Mouse (Mus musculus): Measurements from ENCODE around the gene Cldn6. TPM values are rescaled to one million over a fixed set of nuclear protein-coding genes. Genes with fewer than 3 reads are reported as not detected.

Gene Cldn6
- not detected for polyA plus RNA-seq (2015; fragmentation: Illumina TruSeq; extraction: RNeasy Lipid Tissue Mini Kit (QIAGEN cat#74804); ENCODE audit: low read depth, low replicate concordance)

GRCm38 (mm10) chr17:23679127-23679835, at the start of gene Cldn6:
Gene Cldn6, plus strand, starts transcription at chr17:23679249.

GRCm38 (mm10) chr17:23644613-23645495, 34.2 kb upstream of the Cldn6 start, which contains the start of gene Mmp25:
Gene Mmp25, minus strand, starts transcription at chr17:23645277.

GRCm38 (mm10) chr17:23660117-23660875, 18.8 kb upstream of the Cldn6 start, which contains the start of gene Bicdl2:
Gene Bicdl2, plus strand, starts transcription at chr17:23660506.

GRCm38 (mm10) chr17:23673424-23674073, 5.5 kb upstream of the Cldn6 start, which contains the start of the genes Hcfc1r1 and Thoc6:
Gene Hcfc1r1, plus strand, starts transcription at chr17:23673596.
Gene Thoc6, minus strand, starts transcription at chr17:23673882.

GRCm38 (mm10) chr17:23677236-23677679, 1.8 kb upstream of the Cldn6 start, which contains the start of gene Tnfrsf12a:
Gene Tnfrsf12a, minus strand, starts transcription at chr17:23677468.

GRCm38 (mm10) chr17:23683856-23684672, 5.0 kb downstream of the Cldn6 start, which contains the start of gene Cldn9:
Gene Cldn9, minus strand, starts transcription at chr17:23684026.

GRCm38 (mm10) chr17:23722376-23723125, 43.5 kb downstream of the Cldn6 start, which contains the start of gene 1520401A03Rik:
Gene 1520401A03Rik, minus strand, starts transcription at chr17:23722783.

GRCm38 (mm10) chr17:23725999-23726757, 47.1 kb downstream of the Cldn6 start, which contains the start of gene Pkmyt1:
Gene Pkmyt1, plus strand, starts transcription at chr17:23726336.

Other genes starting within 250 kb of the Cldn6 start
- not detected for gene Vmn2r117, start 199.6 kb upstream of the Cldn6 start, polyA plus RNA-seq (2015; fragmentation: Illumina TruSeq; extraction: RNeasy Lipid Tissue Mini Kit (QIAGEN cat#74804); ENCODE audit: low read depth, low replicate concordance)
- gene Zfp213, start 115.0 kb upstream of the Cldn6 start, polyA plus RNA-seq (2015; fragmentation: Illumina TruSeq; extraction: RNeasy Lipid Tissue Mini Kit (QIAGEN cat#74804); ENCODE audit: low read depth, low replicate concordance) = 5.8 TPM
- 18.1 TPM for gene Zfp13, start 79.8 kb upstream of the Cldn6 start, polyA plus RNA-seq (2015; fragmentation: Illumina TruSeq; extraction: RNeasy Lipid Tissue Mini Kit (QIAGEN cat#74804); ENCODE audit: low read depth, low replicate concordance)
- gene Zscan10, start 78.4 kb upstream of the Cldn6 start, polyA plus RNA-seq (2015; fragmentation: Illumina TruSeq; extraction: RNeasy Lipid Tissue Mini Kit (QIAGEN cat#74804); ENCODE audit: low read depth, low replicate concordance) = not detected
- 0.24 TPM for gene Mmp25, start 34.0 kb upstream of the Cldn6 start, polyA plus RNA-seq (2015; fragmentation: Illumina TruSeq; extraction: RNeasy Lipid Tissue Mini Kit (QIAGEN cat#74804); ENCODE audit: low read depth, low replicate concordance)
- gene Bicdl2, start 18.7 kb upstream of the Cldn6 start, polyA plus RNA-seq (2015; fragmentation: Illumina TruSeq; extraction: RNeasy Lipid Tissue Mini Kit (QIAGEN cat#74804); ENCODE audit: low read depth, low replicate concordance) = not detected
- gene Hcfc1r1, start 5.7 kb upstream of the Cldn6 start, polyA plus RNA-seq (2015; fragmentation: Illumina TruSeq; extraction: RNeasy Lipid Tissue Mini Kit (QIAGEN cat#74804); ENCODE audit: low read depth, low replicate concordance) = 211 TPM
- gene Thoc6, start 5.4 kb upstream of the Cldn6 start, polyA plus RNA-seq (2015; fragmentation: Illumina TruSeq; extraction: RNeasy Lipid Tissue Mini Kit (QIAGEN cat#74804); ENCODE audit: low read depth, low replicate concordance) = 9.6 TPM
- gene Tnfrsf12a, start 1.8 kb upstream of the Cldn6 start, polyA plus RNA-seq (2015; fragmentation: Illumina TruSeq; extraction: RNeasy Lipid Tissue Mini Kit (QIAGEN cat#74804); ENCODE audit: low read depth, low replicate concordance) = 14.9 TPM
- gene Cldn9, start 4.8 kb downstream of the Cldn6 start, polyA plus RNA-seq (2015; fragmentation: Illumina TruSeq; extraction: RNeasy Lipid Tissue Mini Kit (QIAGEN cat#74804); ENCODE audit: low read depth, low replicate concordance) = 0.31 TPM
- gene 1520401A03Rik, start 43.5 kb downstream of the Cldn6 start, polyA plus RNA-seq (2015; fragmentation: Illumina TruSeq; extraction: RNeasy Lipid Tissue Mini Kit (QIAGEN cat#74804); ENCODE audit: low read depth, low replicate concordance) = 0.39 TPM
- 5.1 TPM for gene Pkmyt1, start 47.1 kb downstream of the Cldn6 start, polyA plus RNA-seq (2015; fragmentation: Illumina TruSeq; extraction: RNeasy Lipid Tissue Mini Kit (QIAGEN cat#74804); ENCODE audit: low read depth, low replicate concordance)
- 53.5 TPM for gene Paqr4, start 61.6 kb downstream of the Cldn6 start, polyA plus RNA-seq (2015; fragmentation: Illumina TruSeq; extraction: RNeasy Lipid Tissue Mini Kit (QIAGEN cat#74804); ENCODE audit: low read depth, low replicate concordance)
- gene Kremen2, start 66.6 kb downstream of the Cldn6 start, polyA plus RNA-seq (2015; fragmentation: Illumina TruSeq; extraction: RNeasy Lipid Tissue Mini Kit (QIAGEN cat#74804); ENCODE audit: low read depth, low replicate concordance) = 0.97 TPM
- 321 TPM for gene Flywch1, start 92.4 kb downstream of the Cldn6 start, polyA plus RNA-seq (2015; fragmentation: Illumina TruSeq; extraction: RNeasy Lipid Tissue Mini Kit (QIAGEN cat#74804); ENCODE audit: low read depth, low replicate concordance)
- 29.3 TPM for gene Flywch2, start 106.8 kb downstream of the Cldn6 start, polyA plus RNA-seq (2015; fragmentation: Illumina TruSeq; extraction: RNeasy Lipid Tissue Mini Kit (QIAGEN cat#74804); ENCODE audit: low read depth, low replicate concordance)
- gene Srrm2, start 111.3 kb downstream of the Cldn6 start, polyA plus RNA-seq (2015; fragmentation: Illumina TruSeq; extraction: RNeasy Lipid Tissue Mini Kit (QIAGEN cat#74804); ENCODE audit: low read depth, low replicate concordance) = 295 TPM
- gene Elob, start 149.9 kb downstream of the Cldn6 start, polyA plus RNA-seq (2015; fragmentation: Illumina TruSeq; extraction: RNeasy Lipid Tissue Mini Kit (QIAGEN cat#74804); ENCODE audit: low read depth, low replicate concordance) = 700 TPM
- not detected for gene Prss33, start 156.8 kb downstream of the Cldn6 start, polyA plus RNA-seq (2015; fragmentation: Illumina TruSeq; extraction: RNeasy Lipid Tissue Mini Kit (QIAGEN cat#74804); ENCODE audit: low read depth, low replicate concordance)
- not detected for gene Prss32, start 164.6 kb downstream of the Cldn6 start, polyA plus RNA-seq (2015; fragmentation: Illumina TruSeq; extraction: RNeasy Lipid Tissue Mini Kit (QIAGEN cat#74804); ENCODE audit: low read depth, low replicate concordance)
- gene Prss41, start 164.9 kb downstream of the Cldn6 start, polyA plus RNA-seq (2015; fragmentation: Illumina TruSeq; extraction: RNeasy Lipid Tissue Mini Kit (QIAGEN cat#74804); ENCODE audit: low read depth, low replicate concordance) = 0.42 TPM
- gene Prss21, start 188.8 kb downstream of the Cldn6 start, polyA plus RNA-seq (2015; fragmentation: Illumina TruSeq; extraction: RNeasy Lipid Tissue Mini Kit (QIAGEN cat#74804); ENCODE audit: low read depth, low replicate concordance) = not detected
- not detected for gene Dcpp1, start 201.6 kb downstream of the Cldn6 start, polyA plus RNA-seq (2015; fragmentation: Illumina TruSeq; extraction: RNeasy Lipid Tissue Mini Kit (QIAGEN cat#74804); ENCODE audit: low read depth, low replicate concordance)
- not detected for gene Dcpp2, start 201.6 kb downstream of the Cldn6 start, polyA plus RNA-seq (2015; fragmentation: Illumina TruSeq; extraction: RNeasy Lipid Tissue Mini Kit (QIAGEN cat#74804); ENCODE audit: low read depth, low replicate concordance)
- gene Dcpp3, start 238.2 kb downstream of the Cldn6 start, polyA plus RNA-seq (2015; fragmentation: Illumina TruSeq; extraction: RNeasy Lipid Tissue Mini Kit (QIAGEN cat#74804); ENCODE audit: low read depth, low replicate concordance) = not detected

All from brain, adult 10 weeks (tissue).